ENCODE assay signal across 8 mouse cellular contexts in genomic region chr19:5729444-5729815, GRCm38 (mm10). TPM values are rescaled to one million over a fixed set of nuclear protein-coding genes. Genes with fewer than 3 reads are reported as not detected.
A peak's percentile ranks its signal among the peaks of the same experiment; 100 is the strongest.
DNase-seq lines count a peak whose midpoint lies in the region.

Fam89b (minus strand) TSS chr19:5729653.

- H3K9me3 ChIP-seq in hindbrain, embryonic 10.5 days, result no peaks in the 10 kb centered on the region

- WGBS in hindbrain, embryonic 10.5 days, result under 1% methylated on average over 37 of the region's 37 CpGs

- H3K4me3 ChIP-seq in hindbrain, embryonic 10.5 days, result peak within 1 kb of the TSS; percentile 96

- peaks cover 31% of the 10 kb centered on the region for H3K36me3 ChIP-seq in hindbrain, embryonic 10.5 days

- peak; percentile 90 for DNase-seq in Muller cell, postnatal 12 days (ENCODE audit: inconsistent ontology term)
- peak; percentile 83 for DNase-seq in cerebellum, adult 9-10 months
- DNase-seq in frontal cortex, adult 2 months (ENCODE audit: extremely low spot score in 1 of 2, low spot score in 1 of 2), result peak in 1 of 2 experiments; percentile 85
- DNase-seq in hindbrain, embryonic 10.5 days (ENCODE audit: low spot score), result peak; percentile 90
- DNase-seq in layer of hippocampus, postnatal 14 days (ENCODE audit: low spot score in 2 of 2), result peak; percentile 79 to 89
- DNase-seq in lung, postnatal 14 days, result peak; percentile 93
- peak; percentile 44 for DNase-seq in retina, adult 2 months (ENCODE audit: low read depth, low spot score)
- peak; percentile 87 for DNase-seq in thymus, postnatal 25 days

- H3K27me3 ChIP-seq in hindbrain, embryonic 10.5 days (ENCODE audit: insufficient read depth, poor library complexity, severe bottlenecking), result peaks cover 13% of the 10 kb centered on the region

- H3K27ac ChIP-seq in hindbrain, embryonic 10.5 days, result peak within 1 kb of the TSS; percentile 99

- peaks cover 74% of the 10 kb centered on the region for H3K4me1 ChIP-seq in hindbrain, embryonic 10.5 days (replicated peaks)

RNA-seq across cellular contexts. Expression of gene Fam89b, which starts in this region (rescaled TPM):
- polyA plus RNA-seq in frontal cortex, adult 2 months (2012; rRNA removed), result 56.1 and 65.8 TPM in 2 replicates
- polyA plus RNA-seq in hindbrain, embryonic 10.5 days (2016; fragmentation: Nextera tagmentation; extraction: Ambion mirVana), result 149 and 192 TPM in 2 replicates
- 10 to 100 TPM; 32.1 to 41.1 TPM for total RNA-seq in layer of hippocampus, postnatal 14 days (2021)
